In the genomic region with DNA sequence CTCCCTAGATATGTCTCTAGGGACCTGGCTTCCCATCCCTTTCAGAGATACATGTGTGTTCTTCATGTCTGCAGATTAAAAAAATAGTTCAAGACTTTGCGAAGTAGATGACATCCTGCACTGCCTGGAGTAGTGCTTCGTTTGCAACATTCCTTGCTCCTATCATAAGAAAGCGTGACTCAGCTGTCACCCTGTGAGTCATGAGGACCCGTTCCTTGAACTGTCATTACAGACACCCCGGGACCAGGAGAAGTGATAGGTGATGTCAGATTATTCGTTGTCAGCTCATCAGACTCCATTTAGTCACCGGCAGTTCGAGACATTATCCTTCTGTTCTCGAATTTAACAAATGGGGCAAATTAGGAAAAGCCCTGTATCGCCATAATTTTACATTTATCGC, we compare ENCODE assay signal across 21 mouse cellular contexts.
DNase-seq lines count a peak whose midpoint lies in the region; ATAC-seq lines count a peak whose summit lies in the region.
"Had no signal": no experiment of that assay in that cellular context is flagged by ENCODE, and none has a peak within 500 bp of the region (broad histone marks: within the 10 kb centered on the region; RNA-seq: fewer than 3 reads in every experiment).

No protein-coding gene starts in this region.

- H3K4me2 ChIP-seq in intestine, embryonic 16.5 days (ENCODE audit: low read depth, low read length): no peak overlapping the region
- H3K4me2 ChIP-seq in intestine, embryonic 15.5 days (replicated peaks): no peak overlapping the region
- H3K4me2 ChIP-seq: embryonic facial prominence, embryonic 15.5 days; forebrain, embryonic 15.5 days; hindbrain, embryonic 12.5 days had no signal

- H3K9me3 ChIP-seq in intestine, embryonic 16.5 days (ENCODE audit: control insufficient read depth, low read length): no peaks in the 10 kb centered on the region
- H3K9me3 ChIP-seq in intestine, embryonic 15.5 days: no peaks in the 10 kb centered on the region
- H3K9me3 ChIP-seq: embryonic facial prominence, embryonic 15.5 days; forebrain, embryonic 10.5 days; forebrain, embryonic 15.5 days; heart, embryonic 10.5 days; hindbrain, embryonic 12.5 days had no signal

- peak; percentile 47 for DNase-seq in adrenal gland, adult 8-10 months
- peak; percentile 38 to 58 for DNase-seq in adrenal gland, postnatal 36 days
- DNase-seq in lung, postnatal 36 days: no peak
- DNase-seq: cerebellum, adult 11 months; cerebellum, adult 8-10 months; cerebellum, postnatal 14 days; embryo, embryonic 11 days; gastrocnemius, postnatal 10 days; heart, adult 18-20 months; heart, postnatal 10 days; heart, postnatal 4 days had no signal

- no peaks in the 10 kb centered on the region for H3K27me3 ChIP-seq in intestine, embryonic 16.5 days (replicated peaks; ENCODE audit: control insufficient read depth, insufficient read depth, low read length)
- no peaks in the 10 kb centered on the region for H3K27me3 ChIP-seq in intestine, embryonic 15.5 days (replicated peaks)
- H3K27me3 ChIP-seq: embryonic facial prominence, embryonic 15.5 days; forebrain, embryonic 15.5 days; hindbrain, embryonic 12.5 days had no signal

- no peak overlapping the region for H3K4me3 ChIP-seq in intestine, embryonic 16.5 days (ENCODE audit: low read length)
- no peak overlapping the region for H3K4me3 ChIP-seq in intestine, embryonic 15.5 days (replicated peaks)
- H3K4me3 ChIP-seq: embryonic facial prominence, embryonic 15.5 days; erythroblast, embryonic 14.5 days; forebrain, embryonic 10.5 days; forebrain, embryonic 15.5 days; heart, embryonic 10.5 days; hindbrain, embryonic 12.5 days had no signal

- peaks cover 3% of the 10 kb centered on the region for H3K4me1 ChIP-seq in intestine, embryonic 16.5 days (ENCODE audit: control insufficient read depth, insufficient read depth, low read length)
- peaks cover 2% of the 10 kb centered on the region; the same call in 1 of the 2 replicates for H3K4me1 ChIP-seq in intestine, embryonic 15.5 days (replicated peaks)
- H3K4me1 ChIP-seq: forebrain, embryonic 15.5 days; hindbrain, embryonic 12.5 days had no signal

- H3K9ac ChIP-seq in intestine, embryonic 16.5 days (ENCODE audit: low read depth, low read length): no peak overlapping the region
- H3K9ac ChIP-seq in intestine, embryonic 15.5 days: no peak overlapping the region
- H3K9ac ChIP-seq: embryonic facial prominence, embryonic 15.5 days; forebrain, embryonic 15.5 days; hindbrain, embryonic 12.5 days had no signal

- peak; percentile 58; the same call in 1 of the 2 replicates for ATAC-seq in intestine, embryonic 16.5 days
- ATAC-seq in intestine, embryonic 15.5 days: no peak
- ATAC-seq in monocyte, adult 5-6 weeks (replicated peaks; ENCODE audit: insufficient number of reproducible peaks, low FRiP score, low TSS enrichment, poor library complexity, severe bottlenecking): no peak
- ATAC-seq: forebrain, embryonic 15.5 days; hindbrain, embryonic 16.5 days had no signal

- no peak overlapping the region for H3K27ac ChIP-seq in intestine, embryonic 16.5 days (ENCODE audit: low read length)
- H3K27ac ChIP-seq in intestine, embryonic 15.5 days: no peak overlapping the region
- H3K27ac ChIP-seq: embryonic facial prominence, embryonic 15.5 days; forebrain, embryonic 10.5 days; forebrain, embryonic 15.5 days; heart, embryonic 10.5 days; hindbrain, embryonic 12.5 days had no signal

- WGBS in intestine, embryonic 16.5 days: 81% methylated on average over 11 of the region's 11 CpGs
- WGBS in intestine, embryonic 15.5 days: 80% methylated on average over 11 of the region's 11 CpGs

- no peaks in the 10 kb centered on the region for H3K36me3 ChIP-seq in intestine, embryonic 16.5 days (ENCODE audit: control insufficient read depth, insufficient read depth, low read length)
- H3K36me3 ChIP-seq in intestine, embryonic 15.5 days: no peaks in the 10 kb centered on the region
- H3K36me3 ChIP-seq: embryonic facial prominence, embryonic 15.5 days; forebrain, embryonic 10.5 days; forebrain, embryonic 15.5 days; heart, embryonic 10.5 days; hindbrain, embryonic 12.5 days had no signal
